Mouse (Mus musculus) heart, embryonic 14.5 days (tissue): ENCODE data around the gene Ptgds. TPM values are rescaled to one million over a fixed set of nuclear protein-coding genes. Genes with fewer than 3 reads are reported as not detected.

ENCODE experiments used
- ATAC-seq: fragments of 200-750 bp; cut with Nextera tagmentation; 2 replicates; pipeline ENCODE4 v1.8.0; 2017; ENCODE audit warnings: low read depth, moderate TSS enrichment; ENCODE audit not compliant: insufficient number of reproducible peaks, insufficient read depth, low FRiP score
- H3K27ac ChIP-seq, 2 experiments: fragments of 200-500 bp in 1 of 2; fragments of 300-500 bp in 1 of 2; sonication (generic) in 1 of 2; replicated peaks in 1 of 2; 2 replicates each; pipeline ENCODE4 v1.5.1; 2012 to 2014; ENCODE audit warnings: low read depth in 2 of 2, low read length in 2 of 2, control low read depth in 1 of 2, mild to moderate bottlenecking in 1 of 2, mixed read lengths in 1 of 2; ENCODE audit not compliant: control insufficient read depth in 1 of 2, insufficient read depth in 1 of 2
- H3K27me3 ChIP-seq: fragments of 300-500 bp; sonication (generic); 2 replicates; pipeline ENCODE4 v1.6.1; 2014; ENCODE audit warnings: mild to moderate bottlenecking, low read length, control low read depth; ENCODE audit not compliant: control insufficient read depth, insufficient read depth
- H3K36me3 ChIP-seq: fragments of 300-500 bp; sonication (generic); 2 replicates; pipeline ENCODE4 v1.6.1; 2014; ENCODE audit warnings: mild to moderate bottlenecking, control low read depth, low read length, mixed read lengths; ENCODE audit not compliant: control insufficient read depth, insufficient read depth
- H3K4me1 ChIP-seq, 2 experiments: fragments of 200-500 bp in 1 of 2; fragments of 300-500 bp in 1 of 2; sonication (generic) in 1 of 2; 2 replicates each; pipeline ENCODE4 v1.6.1; 2012 to 2014; ENCODE audit warnings: low read length in 2 of 2, control low read depth in 1 of 2, mixed read lengths in 1 of 2; ENCODE audit not compliant: control insufficient read depth in 2 of 2, insufficient read depth in 2 of 2
- H3K4me2 ChIP-seq: fragments of 300-500 bp; sonication (generic); 2 replicates; pipeline ENCODE4 v1.6.1; 2014; ENCODE audit warnings: mild to moderate bottlenecking, low read length
- H3K4me3 ChIP-seq, 2 experiments: fragments of 200-500 bp in 1 of 2; fragments of 300-500 bp in 1 of 2; sonication (generic) in 1 of 2; 2 replicates each; pipeline ENCODE4 v1.5.1; 2012 to 2014; ENCODE audit warnings: low read length in 2 of 2, mild to moderate bottlenecking in 2 of 2, control low read depth in 1 of 2, low read depth in 1 of 2, moderate library complexity in 1 of 2; ENCODE audit not compliant: control insufficient read depth in 1 of 2, insufficient read depth in 1 of 2
- H3K9ac ChIP-seq: fragments of 300-500 bp; sonication (generic); 2 replicates; pipeline ENCODE4 v1.6.1; 2014; ENCODE audit warnings: mild to moderate bottlenecking, low read length
- H3K9me3 ChIP-seq: fragments of 300-500 bp; sonication (generic); 2 replicates; pipeline ENCODE4 v1.6.1; 2016; ENCODE audit warnings: low read length, control low read depth; ENCODE audit not compliant: control insufficient read depth
- WGBS: fragments of 180-500 bp; shearing (Covaris S2); extraction: QIAGEN DNeasy Blood & Tissue Kit; methylation state at CpG from one replicate; pipeline ENCODE4 v1.1.7; 2014; 5-methylcytosine and 5-hydroxymethylcytosine counted together
- polyA plus RNA-seq: library from polyadenylated mRNA; unstranded; fragments of >200 nt; fragmentation: Nextera tagmentation; extraction: Ambion mirVana; gene quantifications from 2 replicates; pipeline ENCODE4 v1.2.1, GENCODE M21; 2014

The Ptgds gene
- polyA plus RNA-seq = 98.5 and 112 TPM in 2 replicates

DNA sequence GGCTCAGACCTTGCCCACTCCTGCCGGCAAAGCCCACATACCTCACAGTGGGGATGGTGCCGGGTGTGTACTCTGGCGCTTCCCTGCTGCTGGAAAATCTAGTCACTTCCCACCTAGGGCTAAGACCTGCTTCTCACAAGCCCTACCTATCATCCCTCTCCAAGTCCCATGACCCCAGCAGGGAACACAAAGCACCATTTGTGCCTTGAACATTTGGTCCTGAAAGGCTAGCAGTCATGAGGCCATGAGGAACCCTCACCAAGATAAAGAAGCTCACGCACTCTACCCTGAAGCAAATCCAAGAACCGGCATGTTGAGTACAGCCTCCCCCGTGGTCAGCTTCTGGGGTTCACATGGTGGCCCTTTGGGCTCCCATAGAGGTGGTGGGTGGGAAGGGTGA is at the start of gene Ptgds:
Gene Ptgds, minus strand, starts transcription at position 78 of the 400 bp plus-strand sequence.
- 29% methylated on average over 6 of the region's 6 CpGs for WGBS
- Histone ChIP-seq H3K27me3 (no peaks in the 10 kb centered on the region), H3K27ac (peak within 1 kb of the TSS; percentile 84 to 91), H3K4me3 (no peak within 1 kb of the TSS), H3K9me3 (no peaks in the 10 kb centered on the region), H3K36me3 (no peaks in the 10 kb centered on the region), H3K4me1 (peaks cover 32 to 39% of the 10 kb centered on the region in 2 experiments), H3K4me2 (peak within 1 kb of the TSS; percentile 46), H3K9ac (peak within 1 kb of the TSS; percentile 34)
- no peak for ATAC-seq

DNA sequence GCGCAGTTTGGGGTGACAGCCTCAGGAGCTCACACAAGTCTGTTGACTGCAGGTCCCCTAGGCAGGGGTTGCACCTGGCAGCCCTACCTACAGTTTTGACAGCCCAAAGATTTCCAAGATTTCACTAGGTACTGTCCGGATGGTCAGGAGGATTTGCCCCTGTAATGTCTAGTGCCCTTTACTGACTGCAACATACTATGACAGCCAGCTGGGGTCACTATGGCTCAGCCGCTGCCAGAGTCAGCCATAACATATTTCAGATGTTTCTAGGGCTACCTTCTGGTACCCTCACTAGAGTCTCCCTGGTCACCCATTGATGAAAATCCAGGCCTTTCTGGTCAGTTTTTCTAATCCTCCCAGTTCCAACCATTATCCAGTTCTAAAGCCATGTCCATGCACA is 40.1 kb upstream of the Ptgds start:
- ATAC-seq = no peak
- Histone ChIP-seq H3K4me3 (no peak overlapping the region), H3K27me3 (no peaks in the 10 kb centered on the region), H3K9ac (no peak overlapping the region), H3K36me3 (peaks cover 10% of the 10 kb centered on the region), H3K9me3 (no peaks in the 10 kb centered on the region), H3K4me1 (no peaks in the 10 kb centered on the region), H3K4me2 (no peak overlapping the region), H3K27ac (no peak overlapping the region)
- 47% methylated on average over 3 of the region's 3 CpGs for WGBS

DNA sequence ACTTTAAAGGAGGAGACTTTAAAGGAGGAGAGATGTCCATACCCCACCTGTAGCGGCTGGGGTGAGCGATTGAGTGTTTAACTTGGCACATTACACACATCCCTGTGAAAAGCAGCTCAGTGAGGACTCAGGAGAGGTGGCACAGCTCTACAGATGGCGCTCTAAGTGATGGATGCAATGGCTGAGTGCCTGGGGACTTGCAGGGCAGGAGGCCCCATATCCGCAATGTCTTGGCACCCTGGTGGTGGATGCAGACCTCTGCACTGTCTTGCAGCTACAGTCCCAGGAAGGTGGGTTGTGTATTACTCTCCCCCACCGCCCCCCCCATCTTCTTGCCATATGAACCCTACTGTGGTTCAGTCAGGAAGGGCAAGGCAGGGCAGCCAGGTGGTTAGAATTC is 37.1 kb upstream of the Ptgds start:
- no peak overlapping the region for H3K4me3 ChIP-seq
- 35% methylated on average over 5 of the region's 5 CpGs for WGBS
- peaks cover under 1% of the 10 kb centered on the region in 2 experiments; a peak in 2 of 4 replicates for H3K4me1 ChIP-seq
- H3K9me3 ChIP-seq = no peaks in the 10 kb centered on the region
- no peaks in the 10 kb centered on the region for H3K27me3 ChIP-seq
- no peak overlapping the region for H3K9ac ChIP-seq
- no peak overlapping the region for H3K27ac ChIP-seq
- peaks cover 36% of the 10 kb centered on the region for H3K36me3 ChIP-seq
- no peak overlapping the region for H3K4me2 ChIP-seq
- no peak for ATAC-seq

DNA sequence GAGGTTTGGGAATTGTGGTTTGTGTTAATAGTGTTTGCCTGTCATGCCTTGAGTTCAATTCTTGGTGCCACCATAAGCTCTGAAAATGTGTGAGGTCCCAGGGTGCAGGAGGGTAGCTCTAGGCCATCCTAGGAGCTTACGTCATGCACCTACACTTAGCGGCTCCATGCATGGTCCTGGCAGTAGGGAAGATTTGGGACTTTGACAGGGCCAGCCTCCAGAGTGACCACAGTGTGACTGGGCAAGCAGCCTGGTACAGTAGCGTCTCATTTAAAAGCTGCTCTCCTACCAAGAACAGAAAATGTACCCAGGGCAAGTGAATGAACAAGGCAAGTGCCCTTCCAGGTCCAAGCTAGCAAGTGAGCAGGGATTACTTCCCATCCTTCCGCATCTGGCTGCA is 36.0 kb upstream of the Ptgds start:
- H3K9ac ChIP-seq = no peak overlapping the region
- no peak overlapping the region for H3K4me3 ChIP-seq
- no peak overlapping the region for H3K27ac ChIP-seq
- no peak for ATAC-seq
- no peaks in the 10 kb centered on the region for H3K9me3 ChIP-seq
- H3K27me3 ChIP-seq = no peaks in the 10 kb centered on the region
- peaks cover 8 to 9% of the 10 kb centered on the region in 2 experiments for H3K4me1 ChIP-seq
- H3K4me2 ChIP-seq = no peak overlapping the region
- H3K36me3 ChIP-seq = peaks cover 36% of the 10 kb centered on the region
- WGBS = 93% methylated on average over 4 of the region's 4 CpGs

DNA sequence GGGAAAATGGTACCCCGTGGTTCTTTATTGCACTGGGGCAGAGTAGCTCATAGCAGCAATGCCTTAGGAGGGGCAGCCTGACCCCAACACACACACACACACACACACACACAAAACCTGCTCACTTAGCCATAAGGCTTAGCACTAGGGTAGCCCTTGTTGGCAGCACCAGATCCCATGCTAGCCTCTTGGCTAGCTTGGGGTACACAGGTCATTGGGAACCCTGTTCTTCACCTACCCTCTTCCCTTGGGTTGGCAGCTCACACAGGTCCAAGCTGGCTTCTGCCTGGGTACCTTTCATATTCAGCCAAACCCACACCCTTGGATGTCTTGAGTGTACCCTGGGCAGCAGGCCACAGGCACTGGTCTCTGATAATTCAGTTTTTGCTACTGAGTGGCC is 35.2 kb upstream of the Ptgds start:
- Histone ChIP-seq H3K36me3 (peaks cover 36% of the 10 kb centered on the region), H3K4me2 (no peak overlapping the region), H3K4me3 (no peak overlapping the region), H3K4me1 (peaks cover 11 to 13% of the 10 kb centered on the region in 2 experiments), H3K9me3 (no peaks in the 10 kb centered on the region), H3K9ac (no peak overlapping the region), H3K27me3 (no peaks in the 10 kb centered on the region), H3K27ac (no peak overlapping the region)
- no peak for ATAC-seq
- WGBS = 80% methylated on average over 1 of the region's 1 CpGs

DNA sequence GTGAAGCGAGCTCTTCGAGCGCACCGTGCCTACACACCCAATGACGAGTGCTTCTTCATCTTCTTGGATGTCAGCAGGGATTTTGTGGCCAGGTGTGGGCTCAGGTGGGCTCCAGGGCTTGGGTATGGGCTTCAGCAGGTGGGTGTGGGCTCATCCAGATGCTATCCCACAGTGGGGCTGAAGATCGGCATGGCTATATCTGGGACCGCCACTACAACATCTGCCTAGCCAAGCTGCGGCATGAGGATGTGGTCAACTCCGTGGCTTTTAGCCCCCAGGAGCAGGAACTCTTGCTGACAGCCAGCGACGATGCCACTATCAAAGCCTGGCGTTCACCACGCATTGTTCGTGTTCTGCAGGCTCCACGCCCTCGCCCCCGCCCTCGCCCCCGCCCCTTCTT is 34.7 kb upstream of the Ptgds start:
- Histone ChIP-seq H3K27me3 (no peaks in the 10 kb centered on the region), H3K4me2 (no peak overlapping the region), H3K4me1 (peaks cover 11 to 14% of the 10 kb centered on the region in 2 experiments), H3K9ac (no peak overlapping the region), H3K36me3 (peaks cover 36% of the 10 kb centered on the region), H3K27ac (no peak overlapping the region), H3K4me3 (no peak overlapping the region), H3K9me3 (no peaks in the 10 kb centered on the region)
- WGBS = 89% methylated on average over 19 of the region's 19 CpGs
- no peak for ATAC-seq

DNA sequence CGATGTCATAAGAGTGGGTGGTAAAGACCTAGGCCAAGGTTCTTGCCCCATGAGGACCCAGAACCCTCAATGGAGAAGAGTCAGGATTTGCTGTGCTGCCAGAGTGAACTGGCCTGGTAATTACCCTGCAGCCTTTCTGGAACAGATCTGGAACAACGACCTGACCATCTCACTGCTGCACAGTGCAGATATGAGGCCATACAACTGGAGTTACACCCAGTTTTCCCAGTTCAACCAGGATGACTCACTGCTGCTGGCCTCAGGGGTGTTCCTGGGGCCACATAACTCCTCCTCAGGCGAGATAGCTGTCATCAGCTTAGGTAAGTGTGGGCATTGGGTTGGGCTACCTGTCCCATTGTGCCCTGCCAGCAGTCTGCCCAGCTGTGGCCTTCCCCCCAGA is 32.9 kb upstream of the Ptgds start:
- Histone ChIP-seq H3K4me2 (no peak overlapping the region), H3K27ac (no peak overlapping the region), H3K9me3 (no peaks in the 10 kb centered on the region), H3K4me3 (no peak overlapping the region), H3K9ac (no peak overlapping the region), H3K36me3 (peaks cover 36% of the 10 kb centered on the region), H3K4me1 (peaks cover 14 to 18% of the 10 kb centered on the region in 2 experiments), H3K27me3 (no peaks in the 10 kb centered on the region)
- no peak for ATAC-seq
- 73% methylated on average over 3 of the region's 3 CpGs for WGBS
